Mouse (Mus musculus) midbrain, postnatal 0 days (tissue): ENCODE measurements at regions not wholly inside any gene's neighbourhood (a gene's known extent, or its start where the extent isn't known, plus 50 kb on each side); places are given as distances from the start of the nearest gene placed in this dataset.
"Not testable (repeated sequence)": the region's sequence is repeated elsewhere in the genome, so short reads cannot be mapped to it uniquely, and the experiment has no call there.

ENCODE experiments used
- ATAC-seq: fragments of 200-750 bp; cut with Nextera tagmentation; 2 replicates; pipeline ENCODE4 v1.8.0; 2017; ENCODE audit warnings: moderate number of reproducible peaks, mild to moderate bottlenecking, moderate TSS enrichment, moderate library complexity; ENCODE audit not compliant: low FRiP score
- DNase-seq: peaks from one replicate; pipeline ENCODE4 v3.0.0-alpha.2; 2015; ENCODE audit warnings: low spot score
- H3K27ac ChIP-seq: fragments of 300-500 bp; sonication (generic); 2 replicates; pipeline ENCODE4 v1.5.1; 2014; ENCODE audit warnings: low read depth, mild to moderate bottlenecking, low read length, mixed read lengths
- H3K27me3 ChIP-seq: fragments of 300-500 bp; sonication (generic); 2 replicates; pipeline ENCODE4 v1.6.1; 2014; ENCODE audit warnings: low read length, control low read depth, mixed read lengths; ENCODE audit not compliant: insufficient read depth
- H3K36me3 ChIP-seq: fragments of 300-500 bp; sonication (generic); 2 replicates; pipeline ENCODE4 v1.6.1; 2014; ENCODE audit warnings: low read length, control low read depth, mixed read lengths; ENCODE audit not compliant: insufficient read depth
- H3K4me1 ChIP-seq: fragments of 300-500 bp; sonication (generic); 2 replicates; pipeline ENCODE4 v1.6.1; 2014; ENCODE audit warnings: mild to moderate bottlenecking, control low read depth, antibody characterized with exemption, low read length, mixed read lengths; ENCODE audit not compliant: insufficient read depth
- H3K4me2 ChIP-seq: fragments of 300-500 bp; sonication (generic); 2 replicates; pipeline ENCODE4 v1.6.1; 2014; ENCODE audit warnings: low read depth, mild to moderate bottlenecking, low read length, mixed read lengths; ENCODE audit not compliant: poor library complexity, severe bottlenecking
- H3K4me3 ChIP-seq: fragments of 300-500 bp; sonication (generic); 2 replicates; pipeline ENCODE4 v1.5.1; 2014; ENCODE audit warnings: low read depth, mild to moderate bottlenecking, low read length, moderate library complexity
- H3K9ac ChIP-seq: fragments of 300-500 bp; sonication (generic); replicated peaks from 2 replicates; pipeline ENCODE4 v1.6.1; 2014; ENCODE audit warnings: mild to moderate bottlenecking, low read length, moderate library complexity, mixed read lengths; ENCODE audit not compliant: poor library complexity, severe bottlenecking
- H3K9me3 ChIP-seq: fragments of 300-500 bp; sonication (generic); 2 replicates; pipeline ENCODE4 v1.6.1; 2016; ENCODE audit warnings: low read length, control low read depth
- CTCF ChIP-seq: IDR thresholded peaks from 2 replicates; pipeline ENCODE4 v1.5.1; 2016; ENCODE audit warnings: antibody characterized with exemption, mild to moderate bottlenecking
- WGBS: fragments of 180-500 bp; shearing (Covaris S2); extraction: QIAGEN DNeasy Blood & Tissue Kit; methylation state at CpG from one replicate; pipeline ENCODE4 v1.1.7; 2014; 5-methylcytosine and 5-hydroxymethylcytosine counted together

DNA sequence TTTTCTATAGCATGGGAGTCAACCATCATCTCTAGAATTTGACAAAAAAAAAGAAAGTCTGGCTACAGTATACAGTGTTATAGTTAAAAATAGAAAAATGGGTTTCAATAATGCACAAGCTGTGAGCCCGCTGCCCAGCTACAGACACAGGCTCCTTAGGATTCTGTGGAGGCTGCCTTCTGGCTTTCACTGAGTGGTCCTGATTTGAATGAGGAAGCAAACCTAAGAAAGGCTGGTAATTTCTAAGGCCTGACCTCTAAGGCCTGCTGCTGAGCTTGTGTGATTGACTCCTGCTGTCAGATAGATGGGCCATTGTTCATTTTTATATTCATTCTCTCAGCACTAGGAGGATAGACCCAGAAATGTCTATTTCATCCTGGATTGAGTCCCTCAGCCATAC lies 67.7 kb downstream of the Alg10b start:
- ATAC-seq, result no peak
- DNase-seq, result peak; percentile 51
- WGBS, result 41% methylated on average over 1 of the region's 1 CpGs

DNA sequence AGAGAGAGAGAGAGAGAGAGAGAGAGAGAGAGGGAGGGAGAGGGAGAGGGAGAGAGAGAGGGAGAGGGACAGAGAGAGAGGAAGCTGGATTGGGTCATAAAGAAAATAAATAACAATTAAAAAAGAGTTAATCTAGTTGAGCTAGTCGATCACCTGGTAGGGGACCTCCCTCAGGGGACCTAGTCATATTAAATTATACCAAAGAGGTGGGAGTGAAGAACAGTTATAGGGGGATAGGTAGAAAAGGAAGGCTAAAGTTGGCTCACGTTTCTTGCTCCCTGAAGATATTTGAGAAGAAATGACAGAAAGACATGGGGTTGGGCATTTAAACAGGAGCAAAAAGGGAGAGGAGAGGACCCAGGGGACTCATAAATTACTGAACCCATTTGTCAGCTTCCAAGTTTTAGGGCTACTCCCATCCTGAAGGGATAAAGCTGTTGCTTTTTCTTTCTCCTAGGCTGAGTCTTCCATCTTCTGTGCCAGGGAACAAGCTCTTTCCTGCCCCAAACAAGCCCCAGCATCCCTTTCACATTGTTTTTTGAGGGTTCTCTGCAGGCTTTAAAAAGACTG lies 70.3 kb downstream of the Alg10b start:
- no peak overlapping the region for H3K4me2 ChIP-seq
- ATAC-seq (no peak), DNase-seq (no peak)
- H3K9me3 ChIP-seq, result no peaks in the 10 kb centered on the region
- H3K27ac ChIP-seq, result no peak overlapping the region
- no peak for TF ChIP-seq CTCF
- no peaks in the 10 kb centered on the region for H3K4me1 ChIP-seq
- no peak overlapping the region for H3K4me3 ChIP-seq
- no peaks in the 10 kb centered on the region for H3K36me3 ChIP-seq
- no peak overlapping the region for H3K9ac ChIP-seq
- 76% methylated on average over 2 of the region's 2 CpGs for WGBS
- no peaks in the 10 kb centered on the region for H3K27me3 ChIP-seq

More for the DNA sequence above, 67.7 kb downstream of the Alg10b start:
- Histone ChIP-seq H3K4me1 (no peaks in the 10 kb centered on the region), H3K4me3 (no peak overlapping the region), H3K27ac (no peak overlapping the region), H3K9ac (no peak overlapping the region), H3K36me3 (no peaks in the 10 kb centered on the region), H3K9me3 (no peaks in the 10 kb centered on the region), H3K4me2 (no peak overlapping the region), H3K27me3 (no peaks in the 10 kb centered on the region)
- no peak for TF ChIP-seq CTCF

DNA sequence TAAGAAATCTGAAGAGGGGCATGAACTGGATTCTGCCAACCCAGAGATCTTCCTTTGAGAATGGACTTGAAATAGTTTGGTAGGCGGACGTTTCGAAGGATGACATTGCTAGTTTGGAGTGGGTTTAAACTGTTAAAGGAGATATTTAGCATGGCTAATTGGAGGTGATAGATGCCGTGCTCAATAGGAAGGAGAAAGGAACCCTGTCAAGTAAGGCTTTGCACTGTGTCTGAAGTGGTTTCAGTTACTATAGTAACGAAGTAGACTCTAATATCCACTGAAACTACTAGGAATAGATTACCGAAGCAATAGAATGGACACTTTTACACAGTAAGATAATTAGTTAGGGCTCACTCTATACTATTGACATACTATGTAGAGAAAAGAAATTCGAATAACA lies 74.5 kb downstream of the Alg10b start:
- no peak overlapping the region for H3K4me2 ChIP-seq
- H3K9me3 ChIP-seq, result no peaks in the 10 kb centered on the region
- 30% methylated on average over 7 of the region's 7 CpGs for WGBS
- no peak overlapping the region for H3K9ac ChIP-seq
- H3K4me1 ChIP-seq, result no peaks in the 10 kb centered on the region
- no peak for TF ChIP-seq CTCF
- no peaks in the 10 kb centered on the region for H3K36me3 ChIP-seq
- H3K4me3 ChIP-seq, result no peak overlapping the region
- no peaks in the 10 kb centered on the region for H3K27me3 ChIP-seq
- ATAC-seq (no peak), DNase-seq (no peak)
- no peak overlapping the region for H3K27ac ChIP-seq

DNA sequence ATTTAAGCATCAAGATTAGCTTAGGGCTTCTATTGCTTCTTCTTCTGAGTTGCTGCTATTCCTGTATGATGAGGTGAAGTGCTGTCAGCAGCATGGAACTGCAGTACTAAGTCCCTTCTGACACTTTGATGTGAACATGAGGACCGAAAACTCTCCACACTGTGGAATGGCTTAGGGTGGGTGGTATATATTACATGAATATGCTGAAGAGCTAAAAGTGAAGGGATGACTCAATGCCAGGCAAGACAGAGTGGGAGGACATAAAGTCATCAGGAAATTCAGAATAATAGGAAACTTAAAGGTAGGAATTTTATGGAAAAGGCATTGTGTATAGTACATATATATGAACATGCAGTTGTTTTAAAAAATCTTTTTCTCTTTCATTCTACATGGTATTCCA lies 79.3 kb downstream of the Alg10b start:
- H3K36me3 ChIP-seq, result no peaks in the 10 kb centered on the region
- ATAC-seq (no peak), DNase-seq (no peak)
- no peaks in the 10 kb centered on the region for H3K27me3 ChIP-seq
- no peaks in the 10 kb centered on the region for H3K9me3 ChIP-seq
- no peak overlapping the region for H3K9ac ChIP-seq
- H3K4me2 ChIP-seq, result no peak overlapping the region
- no peaks in the 10 kb centered on the region for H3K4me1 ChIP-seq
- no peak overlapping the region for H3K27ac ChIP-seq
- WGBS, result 94% methylated on average over 1 of the region's 1 CpGs
- H3K4me3 ChIP-seq, result no peak overlapping the region
- no peak for TF ChIP-seq CTCF

DNA sequence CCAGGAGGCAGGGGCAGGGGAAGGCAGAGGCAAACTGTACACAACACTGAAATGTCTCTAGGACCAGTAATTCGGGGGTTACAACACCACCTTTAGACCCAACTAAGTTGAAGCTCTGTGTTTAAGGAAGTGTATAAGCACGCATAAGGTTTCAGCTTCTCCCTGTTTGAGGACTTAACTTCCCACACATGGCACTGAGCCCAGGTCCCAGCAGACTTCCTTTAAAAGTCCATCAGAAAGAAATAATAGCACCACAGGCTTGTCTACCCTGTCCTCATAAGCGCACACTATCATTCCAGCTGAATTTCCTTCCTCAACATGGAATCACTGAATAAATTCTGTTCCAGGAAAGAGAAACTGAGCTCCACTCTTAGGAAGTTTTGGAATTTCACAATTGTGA lies 80.9 kb downstream of the Alg10b start:
- Histone ChIP-seq H3K4me1 (no peaks in the 10 kb centered on the region), H3K9ac (no peak overlapping the region), H3K4me3 (no peak overlapping the region), H3K36me3 (no peaks in the 10 kb centered on the region), H3K27me3 (no peaks in the 10 kb centered on the region), H3K27ac (no peak overlapping the region), H3K4me2 (no peak overlapping the region), H3K9me3 (no peaks in the 10 kb centered on the region)
- no peak for ATAC-seq
- DNase-seq, result no peak
- no peak for TF ChIP-seq CTCF
- 76% methylated on average over 3 of the region's 3 CpGs for WGBS

DNA sequence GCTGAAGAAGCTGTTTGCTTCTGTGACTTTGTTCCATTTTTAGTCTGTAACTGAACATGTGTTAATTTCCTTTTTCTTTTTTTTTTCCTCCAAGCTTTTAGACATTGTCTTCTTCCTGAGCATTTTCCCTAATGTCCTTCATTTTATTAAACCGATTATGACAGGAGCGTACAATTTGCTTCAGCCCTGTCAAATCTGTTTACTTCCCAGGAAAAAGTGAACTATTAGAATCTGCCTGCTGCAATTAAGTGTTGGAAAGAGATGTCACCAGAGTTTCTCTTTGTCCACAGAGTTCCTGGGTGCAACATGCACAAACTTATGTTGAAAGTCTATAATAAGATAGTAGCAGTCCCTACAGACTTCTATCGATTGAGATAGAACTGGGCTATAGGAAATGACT lies 82.8 kb downstream of the Alg10b start:
- no peak overlapping the region for H3K27ac ChIP-seq
- no peak overlapping the region for H3K4me2 ChIP-seq
- H3K4me3 ChIP-seq, result no peak overlapping the region
- ATAC-seq, result no peak
- H3K9ac ChIP-seq, result no peak overlapping the region
- 81% methylated on average over 3 of the region's 3 CpGs for WGBS
- H3K36me3 ChIP-seq, result no peaks in the 10 kb centered on the region
- H3K4me1 ChIP-seq, result no peaks in the 10 kb centered on the region
- DNase-seq, result no peak
- no peaks in the 10 kb centered on the region for H3K27me3 ChIP-seq
- TF ChIP-seq CTCF, result no peak
- H3K9me3 ChIP-seq, result no peaks in the 10 kb centered on the region

DNA sequence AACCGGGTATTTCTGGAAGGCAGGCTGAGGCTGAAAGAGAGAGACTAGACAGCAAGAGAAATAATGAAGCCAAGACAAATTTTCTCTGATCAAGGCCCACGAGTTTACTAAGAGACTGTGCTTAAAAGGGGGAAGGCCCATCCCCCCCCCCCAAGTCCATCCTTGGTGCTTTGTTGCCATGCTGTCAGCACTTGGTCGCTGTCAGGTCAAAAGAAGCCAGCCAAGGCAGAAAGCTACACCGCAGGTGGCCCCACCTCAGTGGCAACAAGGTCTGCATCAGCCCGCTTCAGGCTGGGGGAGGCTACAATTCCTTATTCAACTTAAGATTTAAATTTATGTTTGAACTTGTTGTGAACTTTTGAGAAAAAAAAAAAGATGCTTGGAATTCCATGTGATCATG lies 84.3 kb downstream of the Alg10b start:
- H3K27ac ChIP-seq, H3K4me3 ChIP-seq, ATAC-seq, H3K36me3 ChIP-seq, H3K27me3 ChIP-seq, H3K9ac ChIP-seq, H3K9me3 ChIP-seq, H3K4me2 ChIP-seq, DNase-seq, H3K4me1 ChIP-seq: not testable (repeated sequence)
- WGBS, result 7% methylated on average over 5 of the region's 5 CpGs
